Mouse (Mus musculus) ES-E14 (cell line): Measurements from ENCODE around the gene Rnf216. TPM values are rescaled to one million over a fixed set of nuclear protein-coding genes. Genes with fewer than 3 reads are reported as not detected.
"Not testable (repeated sequence)": the region's sequence is repeated elsewhere in the genome, so short reads cannot be mapped to it uniquely, and the experiment has no call there.

Source experiments
- DNase-seq: peaks from one replicate; pipeline ENCODE4 v3.0.0-alpha.2; 2013; ENCODE audit warnings: low read depth, low spot score
- H3K27ac ChIP-seq: 2 replicates; pipeline ENCODE4 v1.5.1; 2012; ENCODE audit warnings: low read depth, mild to moderate bottlenecking, low read length, moderate library complexity, mixed read lengths; ENCODE audit not compliant: poor library complexity, insufficient read depth, severe bottlenecking
- H3K36me3 ChIP-seq: 2 replicates; pipeline ENCODE4 v1.6.1; 2012; ENCODE audit warnings: mild to moderate bottlenecking, low read length, moderate library complexity, mixed read lengths; ENCODE audit not compliant: control insufficient read depth, poor library complexity, insufficient read depth, severe bottlenecking
- H3K4me1 ChIP-seq, 2 experiments: fragments of 150-350 bp in 1 of 2; sonication (generic) in 1 of 2; 2 replicates each; pipeline ENCODE4 v1.6.1; 2012; ENCODE audit warnings: low read length in 2 of 2, mild to moderate bottlenecking in 1 of 2, mixed read lengths in 1 of 2; ENCODE audit not compliant: control insufficient read depth in 2 of 2, insufficient read depth in 2 of 2, poor library complexity in 1 of 2
- H3K4me3 ChIP-seq, 2 experiments: fragments of 150-350 bp in 1 of 2; sonication (generic) in 1 of 2; 2 replicates each; pipeline ENCODE4 v1.5.1; 2012; ENCODE audit warnings: low read length in 2 of 2, low read depth in 1 of 2, mild to moderate bottlenecking in 1 of 2, mixed read lengths in 1 of 2; ENCODE audit not compliant: insufficient read depth in 1 of 2, poor library complexity in 1 of 2, severe bottlenecking in 1 of 2
- H3K9ac ChIP-seq: 2 replicates; pipeline ENCODE4 v1.6.1; 2012; ENCODE audit warnings: low read depth, mild to moderate bottlenecking, low read length, mixed read lengths; ENCODE audit not compliant: poor library complexity, insufficient read depth, severe bottlenecking
- H3K9me3 ChIP-seq: fragments of 150-350 bp; sonication (generic); 2 replicates; pipeline ENCODE4 v1.6.1; 2012; ENCODE audit warnings: low read depth, mild to moderate bottlenecking, low read length; ENCODE audit not compliant: control insufficient read depth, insufficient read depth
- CHD2 ChIP-seq: IDR thresholded peaks from 2 replicates; pipeline ENCODE4 v1.6.1; 2014; ENCODE audit warnings: mild to moderate bottlenecking, low read depth, low read length, inconsistent platforms
- HCFC1 ChIP-seq: IDR thresholded peaks from 2 replicates; pipeline ENCODE4 v1.6.1; 2012; ENCODE audit warnings: low read length, inconsistent platforms, borderline replicate concordance; ENCODE audit not compliant: insufficient read depth
- MAFK ChIP-seq: IDR thresholded peaks from 2 replicates; pipeline ENCODE4 v1.6.1; 2014; ENCODE audit warnings: mild to moderate bottlenecking, low read depth, low read length, inconsistent platforms; ENCODE audit not compliant: insufficient read depth
- ZC3H11A ChIP-seq: IDR thresholded peaks from 2 replicates; pipeline ENCODE4 v1.6.1; 2012; ENCODE audit warnings: low read depth, mild to moderate bottlenecking, inconsistent platforms, low read length, borderline replicate concordance
- ZNF384 ChIP-seq: IDR thresholded peaks from 2 replicates; pipeline ENCODE4 v1.6.1; 2012; ENCODE audit warnings: low read depth, low read length, inconsistent platforms
- in situ Hi-C, 2 experiments: fragments of 600-800 bp; cut with MboI; formaldehyde crosslinking; loops; one replicate each; pipeline ENCODE4 v1.15.1; 2025; ENCODE audit warnings: low sequenced_read_pairs in 2 of 2, inconsistent platforms in 1 of 2; ENCODE audit not compliant: unreplicated experiment in 2 of 2
- total RNA-seq: library from RNA; depleted of rRNA; stranded (reverse); fragments of 300-350 nt; gene quantifications from 2 replicates; pipeline ENCODE4 v1.2.3, GENCODE M21; 2012

Gene Rnf216
- total RNA-seq, 1 experiment = 23.8 TPM

DNA sequence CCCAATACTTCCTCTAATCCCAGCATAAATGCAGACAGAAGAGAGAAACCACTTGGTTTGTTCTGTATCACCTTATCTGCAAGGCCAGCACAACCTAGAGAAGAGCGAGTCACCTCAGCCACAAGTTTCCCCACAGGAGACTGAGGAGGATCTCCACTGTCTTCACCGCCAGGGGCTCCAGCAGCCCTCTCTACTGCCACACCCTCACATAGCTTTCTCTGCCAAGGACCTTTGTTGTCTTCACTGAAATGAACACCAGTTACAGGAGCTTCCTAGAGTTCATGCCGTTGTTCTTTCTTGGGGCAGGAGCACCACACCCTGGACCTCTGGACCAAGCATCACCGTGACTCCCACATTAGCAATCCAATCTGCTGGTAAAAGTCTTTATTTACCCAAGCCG is 35.9 kb upstream of the Rnf216 start:
- TF ChIP-seq CHD2 (no peak), HCFC1 (no peak), MAFK (no peak), ZC3H11A (no peak), ZNF384 (no peak)
- Histone ChIP-seq H3K4me3 (no peak overlapping the region), H3K9me3 (no peaks in the 10 kb centered on the region), H3K9ac (no peak overlapping the region), H3K36me3 (no peaks in the 10 kb centered on the region), H3K4me1 (no peaks in the 10 kb centered on the region), H3K27ac (no peak overlapping the region)
- DNase-seq = no peak
- in situ Hi-C loops = no loop called here

DNA sequence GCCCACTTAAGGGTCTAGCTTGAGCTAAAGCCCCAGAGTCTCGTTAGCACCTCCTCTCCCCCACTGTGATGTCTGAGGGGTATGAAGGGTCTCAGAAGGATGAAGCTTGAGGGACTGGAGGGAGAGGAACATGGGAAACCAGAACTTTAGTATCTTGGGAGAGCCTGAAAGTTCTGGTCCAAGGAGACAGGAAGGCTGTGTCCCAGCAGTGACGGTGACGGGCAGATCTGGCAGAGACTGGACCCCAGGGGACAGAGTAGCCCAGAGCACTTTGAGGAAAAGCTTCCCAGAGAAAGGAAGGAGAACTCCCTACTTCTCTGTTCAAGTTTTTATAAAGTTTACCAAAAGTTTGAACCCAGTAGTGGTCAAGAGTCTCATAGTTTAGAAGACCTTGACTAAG is 34.7 kb upstream of the Rnf216 start, which contains the start of gene Olfr718-ps1:
Gene Olfr718-ps1, minus strand, starts transcription at position 101 of the 400 bp plus-strand sequence.
- no peak for DNase-seq
- no peaks in the 10 kb centered on the region for H3K36me3 ChIP-seq
- no peaks in the 10 kb centered on the region for H3K4me1 ChIP-seq
- TF ChIP-seq ZC3H11A = no peak
- TF ChIP-seq ZNF384 = no peak
- TF ChIP-seq HCFC1 = no peak
- TF ChIP-seq CHD2 = no peak
- TF ChIP-seq MAFK = no peak
- H3K9ac ChIP-seq = no peak within 1 kb of the TSS
- no peak within 1 kb of the TSS for H3K27ac ChIP-seq
- in situ Hi-C loops = no loop called here
- no peaks in the 10 kb centered on the region for H3K9me3 ChIP-seq
- H3K4me3 ChIP-seq = no peak within 1 kb of the TSS

DNA sequence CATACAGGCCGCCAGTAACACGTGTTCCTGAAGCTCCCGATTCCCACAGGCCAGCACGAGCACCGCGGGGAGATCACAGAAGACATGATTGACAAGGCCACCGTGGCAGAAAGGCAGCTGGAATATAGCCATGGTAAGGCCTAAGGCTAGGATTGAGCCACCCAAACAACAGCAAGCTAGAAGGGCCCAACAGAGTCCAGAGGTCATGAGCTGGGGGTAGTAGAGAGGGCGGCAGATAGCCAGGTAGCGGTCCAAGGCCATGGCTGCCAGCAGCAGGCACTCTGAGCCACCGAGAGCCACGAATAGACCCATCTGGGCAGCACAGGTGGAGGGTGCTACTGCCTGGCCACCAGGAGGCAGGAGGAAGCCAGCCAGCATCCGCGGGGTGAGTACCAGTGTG is 24.8 kb upstream of the Rnf216 start:
- DNase-seq = no peak
- Histone ChIP-seq H3K9ac (peak overlapping the region; percentile 54), H3K27ac (no peak overlapping the region), H3K36me3 (no peaks in the 10 kb centered on the region; the same call in 1 of the 2 replicates), H3K9me3 (peaks cover 2% of the 10 kb centered on the region; the same call in 1 of the 2 replicates), H3K4me1 (peaks cover 0 to 3% of the 10 kb centered on the region in 2 experiments; a peak in 1 of 4 replicates), H3K4me3 (peak overlapping the region; percentile 43 to 51)
- in situ Hi-C loops = no loop called here
- TF ChIP-seq MAFK = no peak
- no peak for TF ChIP-seq CHD2

DNA sequence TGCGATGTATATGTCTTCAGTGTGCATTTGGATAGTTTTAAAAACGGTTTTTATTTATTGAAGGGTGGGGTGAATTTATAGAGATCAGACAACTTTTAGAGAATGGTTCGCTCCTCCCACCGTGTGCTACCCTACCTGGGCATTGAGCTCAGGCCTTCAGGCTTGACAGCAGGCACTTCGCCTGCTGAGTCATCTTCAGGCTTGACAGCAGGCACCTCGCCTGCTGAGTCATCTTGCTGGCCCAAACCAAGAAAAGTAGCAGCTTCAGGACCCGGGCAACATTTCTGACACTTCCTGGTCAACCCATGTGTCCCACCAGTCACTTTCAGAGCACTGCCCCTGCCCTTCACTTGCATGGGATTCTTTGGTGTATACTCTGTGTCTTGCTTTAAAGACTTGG is 22.2 kb upstream of the Rnf216 start:
- Histone ChIP-seq H3K36me3 (no peaks in the 10 kb centered on the region; the same call in 1 of the 2 replicates), H3K4me3 (no peak overlapping the region), H3K9me3 (peaks cover 2% of the 10 kb centered on the region; the same call in 1 of the 2 replicates), H3K4me1 (peaks cover 0 to 3% of the 10 kb centered on the region in 2 experiments; a peak in 1 of 4 replicates), H3K9ac (no peak overlapping the region), H3K27ac (peak overlapping the region; percentile 56; the same call in 1 of the 2 replicates)
- in situ Hi-C loops = no loop called here
- TF ChIP-seq MAFK = peak; percentile 60
- no peak for TF ChIP-seq HCFC1
- TF ChIP-seq CHD2 = no peak
- TF ChIP-seq ZC3H11A = no peak
- no peak for TF ChIP-seq ZNF384
- no peak for DNase-seq

DNA sequence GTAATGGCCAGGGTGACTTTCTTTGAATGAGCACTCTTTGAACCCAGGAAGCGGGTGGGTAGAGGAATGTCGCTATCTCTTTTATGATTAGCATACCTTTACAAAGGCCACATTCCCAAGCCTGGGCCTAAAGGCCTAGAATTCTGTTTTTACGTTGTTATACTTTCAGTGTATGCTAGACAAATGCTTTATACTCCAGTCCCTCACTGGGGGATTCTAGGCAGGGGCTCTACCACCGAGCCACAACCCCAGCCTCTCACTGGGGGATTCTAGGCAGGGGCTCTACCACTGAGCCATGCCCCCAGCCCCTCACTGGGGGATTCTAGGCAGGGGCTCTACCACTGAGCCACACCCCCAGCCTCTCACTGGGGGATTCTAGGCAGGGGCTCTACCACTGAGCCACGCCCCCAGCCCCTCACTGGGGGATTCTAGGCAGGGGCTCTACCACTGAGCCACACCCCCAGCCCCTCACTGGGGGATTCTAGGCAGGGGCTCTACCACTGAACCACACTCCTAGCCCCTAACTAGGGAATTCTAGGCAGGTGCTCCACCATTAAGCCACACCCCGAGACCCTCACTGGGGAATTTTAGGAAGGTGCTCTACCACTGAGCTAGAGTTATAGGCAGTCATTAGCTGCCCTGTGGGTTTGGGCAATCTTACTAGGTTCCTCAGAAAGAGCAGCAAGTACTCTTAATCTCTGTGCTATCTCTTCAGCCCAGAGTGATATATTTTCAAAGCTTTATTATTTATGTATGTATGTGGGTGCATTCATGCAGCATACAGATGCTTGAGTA is 21.6 kb upstream of the Rnf216 start:
- DNase-seq, in situ Hi-C loops: not testable (repeated sequence)

More for the DNA sequence above, 21.6 kb upstream of the Rnf216 start:
- H3K9me3 ChIP-seq, H3K9ac ChIP-seq, H3K4me3 ChIP-seq, H3K36me3 ChIP-seq, H3K4me1 ChIP-seq: not testable (repeated sequence)
- H3K27ac ChIP-seq = peak overlapping the region; percentile 61; the same call in 1 of the 2 replicates
